Mouse (Mus musculus): ENCODE data around the gene Imp3. TPM values are rescaled to one million over a fixed set of nuclear protein-coding genes. Genes with fewer than 3 reads are reported as not detected.

Imp3 gene
- polyA plus RNA-seq, 1 experiment from 2014 or later: 73.7 TPM

DNA sequence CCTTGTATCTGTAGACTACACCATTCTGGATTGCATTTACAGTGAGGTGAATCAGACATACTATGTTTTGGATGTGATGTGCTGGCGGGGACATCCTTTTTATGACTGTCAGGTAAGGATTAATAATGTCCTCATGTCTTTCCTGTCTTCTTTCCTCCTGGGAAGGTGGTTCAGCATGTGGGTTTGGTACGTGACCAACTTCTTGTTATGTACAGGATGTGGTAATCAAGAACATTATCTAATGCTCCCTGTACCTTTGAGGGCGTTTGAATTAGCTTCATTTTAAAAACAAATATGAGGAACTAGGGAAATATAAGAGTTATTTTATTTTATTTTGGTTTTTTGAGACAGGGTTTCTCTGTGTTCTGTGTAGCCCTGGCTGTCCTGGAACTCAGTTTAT, 37.9 kb downstream of the Imp3 start:
- H3K27me3 ChIP-seq (replicated peaks): no peaks in the 10 kb centered on the region
- H3K27ac ChIP-seq (replicated peaks): no peak overlapping the region
- no peaks in the 10 kb centered on the region for H3K9me3 ChIP-seq (replicated peaks)
- no peaks in the 10 kb centered on the region for H3K4me1 ChIP-seq
- 84% methylated on average over 3 of the region's 3 CpGs for WGBS
- H3K36me3 ChIP-seq: peaks cover 23% of the 10 kb centered on the region
- no peak for ATAC-seq (ENCODE audit: low FRiP score)
- no peak overlapping the region for H3K9ac ChIP-seq (replicated peaks)
- no peak overlapping the region for H3K4me3 ChIP-seq (replicated peaks)
- H3K4me2 ChIP-seq: no peak overlapping the region

DNA sequence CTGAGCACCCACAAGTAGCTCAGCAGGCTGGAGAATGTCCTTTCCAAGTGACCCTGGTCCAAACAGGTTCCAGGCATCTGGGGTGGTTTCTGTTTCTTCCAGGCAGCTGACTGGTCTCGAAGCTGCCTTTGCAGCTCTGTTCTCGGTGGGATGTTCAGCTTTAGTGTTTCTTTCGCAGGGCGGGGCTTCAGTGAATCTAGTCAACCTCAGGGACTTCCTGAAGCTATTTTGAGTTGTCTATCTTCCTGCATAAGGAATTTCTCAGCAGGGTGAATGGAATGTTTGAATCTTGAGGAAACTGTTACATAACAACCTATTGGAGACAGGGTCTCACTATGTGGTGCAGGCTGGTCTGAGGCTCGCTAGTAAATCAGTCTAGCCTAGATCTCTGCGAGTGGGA, 42.9 kb downstream of the Imp3 start:
- Histone ChIP-seq H3K4me2 (no peak overlapping the region), H3K4me1 (no peaks in the 10 kb centered on the region), H3K9me3 (replicated peaks) (no peaks in the 10 kb centered on the region), H3K27ac (replicated peaks) (no peak overlapping the region), H3K36me3 (peaks cover 27% of the 10 kb centered on the region), H3K9ac (replicated peaks) (no peak overlapping the region), H3K4me3 (replicated peaks) (no peak overlapping the region), H3K27me3 (replicated peaks) (no peaks in the 10 kb centered on the region)
- WGBS: 93% methylated on average over 6 of the region's 6 CpGs
- ATAC-seq (ENCODE audit: low FRiP score): no peak

DNA sequence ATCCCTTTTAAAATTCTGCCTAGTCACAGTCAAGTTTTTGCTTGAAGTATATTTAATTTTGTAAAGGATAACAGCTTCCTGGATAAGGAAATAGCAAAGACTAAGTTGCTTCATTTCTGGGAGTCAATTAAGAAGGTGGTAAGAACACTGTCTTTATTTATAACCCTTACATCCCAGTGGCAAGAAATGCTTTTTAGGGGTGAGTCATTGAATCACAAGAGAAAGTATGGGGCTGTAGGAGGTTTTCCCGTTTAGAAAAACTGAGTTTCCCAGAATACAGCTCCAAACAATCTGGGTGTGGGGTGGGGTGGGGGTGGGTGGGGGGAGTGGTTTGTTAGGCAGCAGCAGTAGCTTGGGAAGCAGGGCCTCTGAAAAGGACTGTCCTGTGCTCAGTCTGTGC, 44.2 kb downstream of the Imp3 start:
- WGBS: 86% methylated on average over 1 of the region's 1 CpGs
- Histone ChIP-seq H3K4me3 (replicated peaks) (no peak overlapping the region), H3K27ac (replicated peaks) (no peak overlapping the region), H3K9me3 (replicated peaks) (no peaks in the 10 kb centered on the region), H3K4me2 (no peak overlapping the region), H3K4me1 (no peaks in the 10 kb centered on the region), H3K27me3 (replicated peaks) (no peaks in the 10 kb centered on the region), H3K9ac (replicated peaks) (no peak overlapping the region), H3K36me3 (peaks cover 24% of the 10 kb centered on the region)
- ATAC-seq (ENCODE audit: low FRiP score): no peak

Other genes starting within 250 kb of the Imp3 start
- gene Lingo1, start 141.0 kb upstream of the Imp3 start, polyA plus RNA-seq (2015; fragmentation: Nextera tagmentation; extraction: Ambion mirVana): 67.4 and 72.2 TPM in 2 replicates
- gene Odf3l1, start 72.8 kb upstream of the Imp3 start, polyA plus RNA-seq (2015; fragmentation: Nextera tagmentation; extraction: Ambion mirVana): 0.28 and 0.40 TPM in 2 replicates
- gene Cspg4, start 72.4 kb upstream of the Imp3 start, polyA plus RNA-seq (2015; fragmentation: Nextera tagmentation; extraction: Ambion mirVana): 10.5 and 13.1 TPM in 2 replicates
- gene Snx33, start 9.1 kb upstream of the Imp3 start, polyA plus RNA-seq (2015; fragmentation: Nextera tagmentation; extraction: Ambion mirVana): 2.2 and 3.2 TPM in 2 replicates
- gene Snupn, start 13.4 kb downstream of the Imp3 start, polyA plus RNA-seq (2015; fragmentation: Nextera tagmentation; extraction: Ambion mirVana): 28.3 and 29.6 TPM in 2 replicates
- gene Ptpn9, start 57.4 kb downstream of the Imp3 start, polyA plus RNA-seq (2015; fragmentation: Nextera tagmentation; extraction: Ambion mirVana): 23.8 and 24.9 TPM in 2 replicates
- 20.7 and 21.2 TPM in 2 replicates for gene Sin3a, start 134.6 kb downstream of the Imp3 start, polyA plus RNA-seq (2015; fragmentation: Nextera tagmentation; extraction: Ambion mirVana)
- gene Man2c1, start 193.2 kb downstream of the Imp3 start, polyA plus RNA-seq (2015; fragmentation: Nextera tagmentation; extraction: Ambion mirVana): 87.0 and 99.7 TPM in 2 replicates
- gene Neil1, start 210.8 kb downstream of the Imp3 start, polyA plus RNA-seq (2015; fragmentation: Nextera tagmentation; extraction: Ambion mirVana): 10.4 and 10.5 TPM in 2 replicates
- gene Commd4, start 220.9 kb downstream of the Imp3 start, polyA plus RNA-seq (2015; fragmentation: Nextera tagmentation; extraction: Ambion mirVana): 155 and 178 TPM in 2 replicates

Data from neural tube, embryonic 15.5 days (tissue).